Mouse (Mus musculus) bone marrow, adult 2 months (tissue): ENCODE data around the gene Agbl1.

ENCODE experiments used
- CTCF ChIP-seq: fragments of 200-500 bp; IDR thresholded peaks from 2 replicates; pipeline ENCODE4 v1.5.1; 2011; ENCODE audit warnings: low read length, control low read depth; ENCODE audit not compliant: control insufficient read depth, insufficient read depth
- POLR2A ChIP-seq: fragments of 200-500 bp; IDR thresholded peaks from 2 replicates; pipeline ENCODE4 v1.6.1; 2011; ENCODE audit warnings: low read depth, mild to moderate bottlenecking, control low read depth, low read length, borderline replicate concordance; ENCODE audit not compliant: control insufficient read depth

DNA sequence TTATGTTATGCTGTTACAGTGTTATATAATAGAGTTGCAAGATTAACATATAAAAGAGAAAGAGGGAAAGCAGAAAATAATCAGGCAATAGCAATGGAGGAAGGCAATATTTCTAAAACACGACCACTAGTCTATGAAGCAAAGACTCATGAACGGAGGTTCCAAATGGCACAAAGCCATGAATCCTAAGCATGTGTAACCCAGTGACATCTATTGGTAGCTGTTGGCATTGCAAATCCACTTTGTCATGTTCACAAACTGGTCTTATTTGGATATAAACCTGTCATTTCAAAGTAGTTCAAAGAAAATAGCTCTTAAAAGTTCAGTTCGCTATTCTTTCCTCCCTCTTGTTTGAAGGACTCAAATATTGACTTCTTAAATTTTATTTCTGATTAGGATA, 124.8 kb downstream of the Agbl1 start:
- TF ChIP-seq POLR2A: no peak
- TF ChIP-seq CTCF: no peak
